Mouse (Mus musculus): Measurements from ENCODE around the gene Klc1.

GRCm38 (mm10) chr12:111732921-111733320 is 25.7 kb upstream of the Klc1 start:
- TF ChIP-seq POLR2A (IDR thresholded peaks at IDR 0.05; ENCODE audit: low read depth, low read length), result no peak
- no peak for TF ChIP-seq CTCF (IDR thresholded peaks at IDR 0.05; ENCODE audit: borderline replicate concordance, insufficient read depth, low read length)

Measured in embryonic fibroblast, embryonic 13.5 days (primary cell).